Mouse (Mus musculus) mesoderm, embryonic 11.5 days (tissue): ENCODE results near the gene Nudt9.
"Not testable (repeated sequence)": the region's sequence is repeated elsewhere in the genome, so short reads cannot be mapped to it uniquely, and the experiment has no call there.

Experiments used
- DNase-seq: peaks from one replicate; pipeline ENCODE4 v3.0.0-alpha.2; 2012; ENCODE audit warnings: low read depth, low spot score

Nudt9 gene

DNA sequence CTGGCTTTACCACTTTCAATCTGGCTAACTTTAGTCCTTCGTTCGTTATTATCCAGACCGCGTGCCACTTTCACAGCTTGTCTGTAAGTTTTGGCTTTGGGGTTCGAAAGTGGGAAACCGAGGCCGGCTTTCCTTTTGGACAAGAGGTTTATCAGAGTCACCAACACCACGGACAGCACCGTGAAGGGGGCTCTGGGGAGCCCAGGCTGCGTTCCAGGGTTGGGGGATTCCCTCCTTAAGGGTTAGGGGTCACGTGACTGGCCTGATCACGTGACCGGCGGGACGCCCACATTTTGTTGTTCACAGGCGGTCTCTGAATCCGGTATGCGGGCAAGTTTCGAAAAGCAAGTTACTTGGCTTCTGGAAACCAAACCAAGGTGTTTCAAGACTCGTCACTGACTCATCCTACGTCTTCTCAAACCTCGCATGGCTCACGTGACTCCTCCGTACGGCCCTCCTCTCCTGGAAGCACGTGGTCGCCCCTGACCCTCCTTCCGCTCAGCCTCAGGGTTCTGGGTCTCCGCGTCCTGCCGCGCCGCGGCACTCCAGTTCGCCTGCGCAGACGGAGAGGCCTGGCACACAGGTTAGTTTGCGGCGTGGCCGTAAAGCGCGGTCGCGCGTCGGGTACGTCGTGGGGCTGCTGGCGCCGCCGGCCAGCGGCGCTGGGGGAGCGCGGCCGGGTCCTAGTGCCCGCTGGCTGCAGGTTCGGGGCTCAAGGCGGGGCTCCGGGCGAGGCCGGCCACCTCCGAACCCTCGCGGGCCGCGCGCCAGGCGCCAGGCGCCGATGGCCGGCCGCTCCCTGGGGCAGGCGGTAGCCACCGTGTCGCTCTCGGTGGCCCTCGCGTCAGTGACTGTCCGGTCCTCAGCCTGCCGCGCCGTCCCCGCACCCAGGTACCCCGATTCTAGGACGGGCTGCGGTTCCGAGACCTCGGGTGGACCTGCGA, at the start of gene Nudt9:
Gene Nudt9, plus strand, starts transcription at position 51 of the 944 bp plus-strand sequence.
- peak; percentile 99 for DNase-seq

DNA sequence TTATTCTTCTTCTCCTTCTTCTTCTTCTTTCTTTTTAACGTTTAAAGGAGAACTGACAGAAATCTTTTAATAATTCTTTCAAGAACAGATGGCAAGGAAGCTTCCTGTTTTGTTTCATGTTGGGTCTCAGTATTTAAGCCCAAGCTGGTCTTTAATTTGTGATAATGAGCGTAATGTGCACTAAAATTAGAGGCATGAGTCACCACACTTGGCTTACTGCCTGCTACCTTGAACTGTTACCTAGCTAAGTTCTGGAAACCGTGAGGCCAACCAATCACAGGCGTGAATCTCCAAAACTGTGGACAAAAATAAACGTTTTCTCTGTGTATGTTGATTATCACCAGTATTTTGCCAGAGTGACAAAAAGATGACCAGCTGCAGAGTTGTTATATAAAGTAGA, 47.4 kb upstream of the Nudt9 start:
- DNase-seq, result no peak

DNA sequence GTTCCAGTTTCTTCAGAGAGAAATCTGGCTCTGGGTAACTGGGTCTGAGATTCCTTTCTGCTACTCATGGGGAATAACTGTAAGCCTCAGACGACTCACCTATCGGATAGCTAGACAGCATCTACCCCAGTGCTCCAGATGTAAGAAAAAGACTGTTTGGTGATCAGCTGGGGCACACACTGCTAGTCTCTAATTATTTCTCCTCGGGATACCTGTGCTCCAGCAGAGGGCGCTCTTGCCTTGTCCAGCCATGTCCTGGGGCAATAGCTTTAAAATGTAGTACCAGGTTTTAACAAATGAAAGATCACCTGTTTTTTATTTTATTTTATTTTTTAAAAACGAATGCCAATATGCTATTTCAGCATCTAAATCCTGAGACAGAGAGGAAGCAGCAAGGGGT, 46.4 kb upstream of the Nudt9 start:
- peak; percentile 82 for DNase-seq

DNA sequence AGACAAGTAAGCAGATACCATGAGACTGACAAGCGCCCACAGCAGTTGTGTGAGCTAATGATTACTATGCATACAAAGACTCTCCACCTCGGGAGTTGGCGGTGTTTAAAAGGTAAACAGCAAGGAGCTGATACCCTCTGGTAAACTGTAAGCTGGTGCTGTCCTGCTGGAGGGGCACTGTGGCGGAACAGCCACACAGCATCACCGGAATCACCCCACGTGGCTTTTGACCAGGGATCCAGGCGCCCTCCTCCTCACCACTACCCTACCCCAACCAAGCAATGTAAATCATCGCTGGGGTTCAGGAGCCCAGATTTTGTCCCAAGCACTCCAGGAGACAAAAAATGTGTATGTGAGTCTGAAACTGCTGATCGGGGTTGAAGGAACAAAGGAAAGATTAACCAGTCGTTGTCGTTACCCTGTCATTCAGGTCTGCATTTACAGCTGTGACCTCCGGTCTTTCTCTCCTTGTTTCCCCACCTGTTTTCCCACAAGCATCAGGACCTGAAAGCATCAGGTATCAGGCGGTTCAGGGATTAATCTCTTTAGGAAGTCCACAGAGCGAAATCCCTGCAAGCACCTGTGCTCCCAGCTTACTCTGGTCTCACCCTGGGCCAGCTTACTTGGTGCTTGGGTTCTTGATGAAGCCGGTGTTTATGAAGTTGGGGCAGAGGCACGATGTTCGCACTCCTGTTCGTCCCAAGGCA, 43.4 kb upstream of the Nudt9 start:
- DNase-seq, result no peak

DNA sequence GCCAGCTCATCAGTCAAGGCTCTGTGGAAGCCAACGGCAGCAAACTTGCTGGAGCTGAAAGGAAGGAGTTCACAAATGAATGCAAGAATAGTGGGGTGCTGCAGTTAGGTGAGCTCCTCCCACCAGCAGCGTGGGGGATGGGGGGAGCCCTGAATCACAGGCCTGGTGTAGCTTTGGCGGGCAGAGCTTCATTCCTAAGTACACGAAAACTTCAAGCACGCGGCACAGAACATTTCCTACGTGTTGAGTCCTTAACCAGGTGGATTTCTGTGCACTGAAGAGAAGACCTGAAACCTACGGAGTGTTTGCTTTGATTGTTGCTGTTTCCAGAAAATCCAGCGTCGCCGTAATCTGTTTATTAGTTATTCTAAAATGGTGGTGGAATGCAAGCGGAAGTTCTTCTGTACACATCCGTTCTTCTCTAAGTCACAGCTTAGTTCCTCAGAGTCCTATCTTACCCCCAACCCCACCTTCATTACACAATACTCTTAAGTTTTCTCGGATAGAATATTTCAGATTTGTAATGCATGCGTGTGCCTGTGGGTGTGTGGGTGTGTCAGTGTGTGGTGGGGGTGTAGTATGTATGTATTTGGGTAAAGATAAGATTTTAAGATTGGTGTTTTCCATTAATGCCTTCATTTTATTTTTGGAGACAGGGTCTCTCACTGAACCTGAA, 42.7 kb upstream of the Nudt9 start:
- DNase-seq, result no peak

DNA sequence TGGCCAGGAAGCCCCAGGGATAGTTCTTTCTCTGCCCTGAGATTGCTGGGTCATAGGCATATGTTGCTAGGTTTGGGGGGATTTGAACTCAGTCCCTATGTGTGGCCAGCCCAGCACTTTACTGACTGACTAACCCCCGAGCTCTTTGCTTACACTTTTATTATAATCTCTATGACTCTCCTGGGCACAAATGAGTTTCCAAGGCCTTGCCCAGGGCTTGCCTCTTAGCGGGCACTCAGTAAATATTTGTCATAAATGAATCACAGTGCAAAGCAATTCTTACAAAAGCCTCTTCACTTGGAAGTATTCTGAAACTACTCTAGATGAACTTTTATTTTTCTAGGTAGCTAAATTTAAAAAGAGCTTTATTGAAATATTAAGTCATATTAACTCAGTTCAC, 42.2 kb upstream of the Nudt9 start:
- no peak for DNase-seq

DNA sequence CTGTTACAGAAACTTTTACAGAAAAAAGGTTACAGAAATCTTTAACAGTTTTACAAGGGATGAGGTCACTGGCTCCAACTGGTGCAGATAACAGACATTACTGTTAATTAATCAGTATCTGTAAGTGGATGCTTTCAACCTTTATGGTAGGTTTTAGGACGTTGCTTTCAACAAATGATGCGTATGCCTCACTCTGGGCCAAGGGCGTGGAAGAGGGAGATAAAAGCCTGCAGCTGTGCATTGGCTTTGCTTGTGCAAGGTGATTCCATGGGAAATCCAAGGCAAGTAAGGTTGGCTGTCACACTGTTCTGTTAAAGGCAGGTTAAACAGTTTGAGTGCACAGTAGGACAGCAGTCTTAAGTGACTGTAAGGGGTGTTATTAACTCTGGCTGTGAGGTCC, 39.3 kb upstream of the Nudt9 start:
- DNase-seq, result no peak

DNA sequence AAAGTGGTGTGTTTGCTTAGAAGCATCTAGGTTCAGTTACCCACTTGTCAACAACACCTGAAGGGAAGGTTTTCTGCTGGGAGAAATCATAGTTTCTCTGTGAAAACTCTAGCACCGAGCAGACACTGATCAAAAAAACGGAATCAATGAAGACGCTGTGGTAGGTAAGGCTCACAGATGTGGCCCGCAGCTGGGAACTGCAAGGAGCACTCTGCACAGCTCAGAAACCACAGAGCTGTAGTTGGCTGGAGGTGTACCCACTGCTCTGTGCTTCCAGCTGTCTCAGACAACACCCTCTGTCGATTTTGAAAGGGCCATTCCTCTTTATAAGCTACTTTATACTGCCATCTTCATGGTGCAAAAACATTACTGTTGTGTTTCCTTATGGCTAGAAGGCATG, 38.3 kb upstream of the Nudt9 start:
- DNase-seq, result no peak

DNA sequence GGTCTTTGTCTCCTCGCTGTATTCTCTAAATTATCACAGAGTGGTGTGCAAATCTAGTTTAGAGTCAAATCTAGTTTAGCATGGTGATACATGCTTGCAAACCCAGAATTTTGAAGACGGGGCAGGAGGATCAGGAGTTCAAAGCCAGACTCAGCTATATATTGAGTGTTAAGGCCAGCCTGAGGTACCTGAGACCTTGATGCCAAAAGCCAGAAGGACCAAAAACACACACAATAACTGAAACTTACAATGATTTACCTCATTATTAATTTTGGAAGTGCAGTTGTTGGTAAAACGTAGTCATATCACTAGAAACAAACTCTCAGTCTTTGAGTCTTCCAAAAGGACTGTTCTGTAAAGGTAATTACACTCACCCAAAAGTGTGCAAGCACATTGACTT, 36.7 kb upstream of the Nudt9 start:
- DNase-seq, result no peak

DNA sequence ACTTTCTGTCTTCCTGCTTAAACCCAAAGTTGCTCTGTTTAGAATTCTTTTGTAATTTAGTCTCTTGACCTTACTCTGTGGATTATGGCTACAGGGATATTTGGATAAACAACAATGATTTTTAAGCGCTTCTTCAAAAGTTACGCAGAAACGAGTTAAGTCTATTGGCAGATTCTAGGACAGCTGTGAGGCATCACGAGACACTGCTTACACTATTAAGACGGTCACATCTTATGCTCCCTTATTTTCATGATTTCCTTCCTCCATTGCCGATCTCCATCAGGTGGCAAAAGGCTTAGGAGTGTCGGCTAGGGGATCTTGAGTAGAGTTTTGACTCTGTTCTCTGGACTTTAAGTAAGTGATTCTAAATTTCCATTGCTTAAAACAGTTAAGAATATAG, 35.8 kb upstream of the Nudt9 start:
- no peak for DNase-seq

DNA sequence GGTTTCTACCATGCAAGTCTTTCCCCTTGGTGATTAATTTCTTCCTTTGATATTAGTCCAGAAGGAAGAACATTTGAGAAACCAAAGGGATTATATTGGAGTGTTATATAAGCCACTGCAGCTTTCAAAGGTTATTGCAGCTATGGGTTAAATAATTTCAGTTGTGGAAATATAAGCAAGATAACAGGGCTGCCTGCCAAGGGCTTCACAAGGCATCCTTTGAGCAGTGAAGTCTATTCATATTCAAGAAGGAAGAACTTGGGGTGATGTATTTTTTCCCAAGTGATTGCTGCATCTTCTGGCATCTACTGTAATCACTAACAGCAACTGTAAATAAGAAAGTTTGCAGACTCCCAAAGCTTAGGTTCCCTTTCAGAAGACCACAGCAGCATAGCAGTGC, 34.7 kb upstream of the Nudt9 start:
- DNase-seq, result no peak

DNA sequence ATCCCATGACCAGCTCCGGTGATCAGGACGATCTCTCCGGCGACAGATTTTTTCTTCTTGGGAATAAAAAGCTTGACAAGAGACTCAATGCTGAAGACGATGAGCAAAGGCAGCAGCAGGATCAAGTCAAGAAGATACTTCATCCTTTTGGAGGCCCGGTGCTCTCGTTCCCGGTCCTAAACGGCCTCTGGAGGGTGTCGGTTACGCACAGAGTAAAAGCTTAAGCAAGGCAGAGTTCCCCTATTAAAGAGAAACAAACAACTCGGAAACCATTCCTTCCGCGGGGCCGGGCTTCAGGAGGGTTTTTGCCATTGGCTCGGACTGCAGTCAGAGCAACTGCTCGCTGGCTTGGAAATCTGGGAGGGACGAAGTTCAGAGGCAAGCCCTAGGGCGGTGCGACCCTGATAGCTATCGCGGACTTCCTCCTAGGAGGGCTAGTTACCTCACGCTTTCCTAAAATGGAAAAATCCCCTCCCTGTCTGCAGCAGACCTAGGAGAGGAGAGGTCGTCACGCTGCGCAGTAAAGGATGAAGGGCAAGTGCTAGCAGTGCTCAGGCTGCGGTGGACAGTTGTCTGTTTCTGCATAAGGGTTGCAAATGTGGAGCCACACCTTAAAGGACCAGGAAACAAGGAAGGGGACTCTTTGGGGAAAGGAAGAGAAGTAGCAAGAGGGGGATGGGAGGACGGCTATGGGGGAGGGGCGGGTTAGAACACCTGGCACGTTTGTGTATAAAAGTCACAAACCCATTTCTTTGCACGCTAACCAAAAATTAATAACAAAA, 24.3 kb upstream of the Nudt9 start, which contains the start of gene Hsd17b11:
Gene Hsd17b11, minus strand, starts transcription at position 323 of the 782 bp plus-strand sequence.
- peak; percentile 79 for DNase-seq

DNA sequence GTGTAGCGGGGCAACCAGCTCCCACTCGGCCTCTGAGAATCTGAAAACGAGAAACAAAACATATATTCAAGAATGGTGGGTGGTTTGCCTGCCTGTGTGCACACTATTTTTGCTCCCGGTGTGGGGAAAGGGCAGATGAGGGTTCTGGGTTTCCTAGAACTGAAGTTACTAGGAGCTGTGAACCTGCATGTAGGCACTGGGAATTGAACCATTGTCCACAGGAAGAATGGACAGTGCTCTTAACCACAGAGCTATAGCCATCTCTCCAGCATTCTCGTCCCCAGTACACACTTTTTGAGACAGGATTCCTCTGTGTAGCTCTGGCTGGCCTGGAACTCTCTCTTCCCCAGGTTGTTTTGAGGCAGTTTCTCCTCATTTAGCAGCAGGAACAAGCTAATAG, 23.5 kb upstream of the Nudt9 start:
- no peak for DNase-seq

DNA sequence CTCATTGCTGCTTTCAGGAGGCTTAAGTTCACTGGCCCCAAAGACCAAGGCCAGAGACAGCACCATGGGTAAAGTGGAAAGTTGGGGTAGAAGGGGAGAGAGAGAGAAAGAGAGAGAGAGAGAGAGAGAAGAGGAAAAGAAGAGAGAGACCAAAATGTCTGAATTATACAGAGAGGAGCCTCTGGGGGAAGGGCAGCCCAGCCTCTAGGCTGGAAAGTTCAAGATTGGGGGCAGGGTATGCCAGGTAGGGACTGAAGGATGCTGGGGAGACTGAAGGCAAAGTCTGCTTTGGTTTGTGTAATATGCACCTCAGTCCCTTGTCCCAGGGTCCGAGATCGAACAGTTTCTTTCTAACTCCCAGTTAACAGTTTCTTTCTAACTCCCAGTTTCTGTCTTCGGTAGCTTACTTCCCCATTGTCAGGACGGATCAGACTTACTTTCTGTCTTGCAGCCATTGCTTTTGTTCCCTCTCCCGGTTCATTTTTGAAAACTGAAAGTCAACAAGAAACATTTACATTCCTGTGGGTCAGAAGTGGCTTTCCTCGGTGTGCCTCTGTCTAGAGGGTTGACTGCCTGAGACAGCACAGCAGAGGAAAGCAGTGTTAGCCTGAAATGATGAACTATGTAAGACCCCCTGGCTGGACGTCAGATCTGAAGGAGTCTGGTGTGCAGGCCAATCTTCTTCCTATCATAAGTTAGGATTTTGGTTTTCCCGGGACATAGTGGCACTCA, 22.7 kb upstream of the Nudt9 start:
- no peak for DNase-seq

DNA sequence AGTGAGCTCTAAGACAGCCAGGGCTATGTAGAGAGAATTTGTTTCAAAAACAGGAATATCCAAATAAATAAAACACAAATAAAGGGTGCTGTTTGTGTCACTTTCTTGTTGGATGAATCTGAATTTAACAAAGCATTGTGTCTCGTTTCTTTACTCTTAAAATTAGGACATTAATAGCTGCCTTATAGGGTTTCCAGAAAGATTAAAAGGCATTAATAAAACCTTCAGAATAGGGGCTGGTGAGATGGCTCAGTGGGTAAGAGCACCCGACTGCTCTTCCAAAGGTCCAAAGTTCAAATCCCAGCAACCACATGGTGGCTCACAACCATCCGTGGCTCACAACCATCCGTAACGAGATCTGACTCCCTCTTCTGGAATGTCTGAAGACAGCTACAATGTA, 21.9 kb upstream of the Nudt9 start:
- DNase-seq, result not testable (repeated sequence)

DNA sequence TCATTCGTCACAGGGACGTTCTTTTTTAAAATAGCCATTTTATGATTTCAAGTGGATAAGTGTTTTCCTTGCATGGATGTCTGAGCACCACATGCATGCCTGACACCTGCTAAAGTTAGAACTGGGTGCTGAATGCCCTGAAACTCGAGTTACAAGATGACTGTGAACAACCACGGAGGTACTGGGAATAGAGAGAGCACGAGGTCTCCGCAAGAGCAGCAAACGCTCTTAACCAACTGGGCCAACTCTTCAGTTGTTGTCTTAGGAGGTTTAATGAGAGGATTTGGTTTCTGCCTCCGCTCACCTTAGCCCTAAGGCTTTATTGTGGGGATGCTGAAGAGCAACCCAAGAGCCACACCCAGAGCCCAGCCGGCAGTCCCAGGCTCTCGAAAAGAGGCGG, 21.3 kb upstream of the Nudt9 start:
- DNase-seq, result no peak

DNA sequence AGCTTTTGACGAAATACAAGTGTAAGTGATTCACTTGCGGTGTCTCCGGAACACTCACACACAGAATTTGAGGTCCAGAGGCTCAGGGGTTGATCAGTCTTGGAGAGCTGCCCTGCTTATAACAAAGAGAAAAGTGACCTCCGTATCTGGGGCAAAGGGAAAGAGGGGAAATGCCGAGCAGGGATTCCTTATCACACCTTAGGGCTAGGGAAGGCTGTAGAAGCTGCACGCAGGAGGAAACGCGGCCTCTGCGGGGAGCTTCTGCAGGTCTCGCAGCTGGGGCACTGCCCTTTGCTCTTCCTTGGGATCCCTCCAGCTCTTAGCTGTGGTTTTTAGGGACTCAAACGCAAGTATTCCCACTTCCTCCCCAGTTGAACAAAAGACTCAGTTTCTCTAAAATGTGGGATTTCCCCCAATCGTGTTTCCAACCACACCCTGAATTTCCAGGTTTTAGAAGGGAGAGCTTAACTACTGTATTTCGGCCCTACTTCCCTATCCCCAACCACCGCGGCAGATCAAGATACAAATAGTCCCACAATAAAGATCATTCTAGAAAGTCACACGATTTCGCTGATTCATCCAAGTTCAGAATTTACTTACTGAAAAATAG, 20.8 kb upstream of the Nudt9 start:
- DNase-seq, result no peak

DNA sequence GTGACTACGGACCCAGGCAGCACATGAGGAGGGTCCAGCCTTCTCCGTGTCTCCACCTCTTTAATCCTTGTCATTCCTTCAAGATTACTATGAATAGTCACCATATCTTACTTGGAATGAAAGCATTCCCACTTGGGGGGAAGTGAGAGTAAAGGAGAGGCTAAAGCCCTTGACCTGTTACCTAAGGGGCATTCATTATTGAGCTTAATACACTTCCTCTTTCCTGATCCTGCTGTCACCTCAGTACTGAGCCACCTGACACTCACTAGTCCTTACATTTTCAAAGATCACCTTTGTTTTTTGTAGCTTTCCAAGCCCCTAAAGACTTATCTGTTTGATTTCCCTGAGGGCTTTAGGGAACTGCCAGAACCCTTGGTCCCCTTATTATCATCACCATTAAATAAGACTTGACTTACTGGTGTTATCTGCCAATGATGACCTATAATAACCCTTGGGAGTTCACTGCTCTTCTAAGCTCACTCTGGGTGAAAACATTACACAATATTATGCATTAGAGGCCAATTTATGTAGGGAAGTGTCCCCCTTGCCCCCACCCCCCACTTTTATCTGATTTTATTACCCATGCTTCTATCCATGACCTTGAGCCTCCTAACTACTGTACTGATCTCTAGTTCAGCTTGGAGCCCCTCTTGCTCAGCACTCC, 13.5 kb upstream of the Nudt9 start:
- no peak for DNase-seq

DNA sequence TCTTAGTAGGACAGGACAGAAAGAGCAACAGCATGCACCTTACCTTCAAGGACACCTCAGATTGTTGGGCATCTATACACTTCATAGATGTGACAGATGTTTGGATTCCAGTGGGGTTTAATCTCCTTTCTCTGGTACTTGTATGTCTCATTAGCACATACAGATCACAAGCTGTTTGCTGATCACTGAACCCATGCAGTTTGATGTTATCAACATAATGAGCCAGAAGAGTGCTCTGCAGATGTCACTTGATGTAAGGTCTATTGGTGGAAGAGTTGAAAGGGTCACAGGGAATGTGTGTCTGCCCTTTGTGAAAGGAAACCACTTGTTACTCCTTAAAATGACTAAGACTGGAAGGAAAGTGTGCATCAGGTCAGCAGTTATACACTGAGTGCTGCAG, 11.0 kb upstream of the Nudt9 start:
- no peak for DNase-seq

DNA sequence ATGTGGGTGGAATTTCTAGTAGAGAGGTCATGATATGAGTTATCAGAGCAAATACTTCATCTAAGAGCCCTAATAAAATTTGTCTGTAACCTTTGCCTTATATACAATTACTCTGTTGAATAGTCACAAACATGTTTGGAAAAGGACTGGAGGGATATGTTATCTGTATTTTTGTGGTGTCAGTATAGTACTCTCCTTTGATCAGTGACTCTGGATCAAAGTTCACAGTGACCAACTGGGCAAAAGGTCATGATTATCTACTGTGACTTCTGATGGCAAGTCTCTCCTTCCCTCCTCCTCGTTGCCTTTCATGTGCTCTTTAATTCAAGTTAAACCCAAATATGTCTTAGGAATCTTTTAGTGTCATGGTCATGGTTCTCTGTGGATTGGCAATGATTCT, 10.3 kb upstream of the Nudt9 start:
- DNase-seq, result no peak
